Mouse (Mus musculus): ENCODE data around the gene Slc38a8. TPM values are rescaled to one million over a fixed set of nuclear protein-coding genes. Genes with fewer than 3 reads are reported as not detected.

Gene Slc38a8
- total and polyA plus RNA-seq, 3 experiments: 0.11 TPM; not detected in 2

DNA sequence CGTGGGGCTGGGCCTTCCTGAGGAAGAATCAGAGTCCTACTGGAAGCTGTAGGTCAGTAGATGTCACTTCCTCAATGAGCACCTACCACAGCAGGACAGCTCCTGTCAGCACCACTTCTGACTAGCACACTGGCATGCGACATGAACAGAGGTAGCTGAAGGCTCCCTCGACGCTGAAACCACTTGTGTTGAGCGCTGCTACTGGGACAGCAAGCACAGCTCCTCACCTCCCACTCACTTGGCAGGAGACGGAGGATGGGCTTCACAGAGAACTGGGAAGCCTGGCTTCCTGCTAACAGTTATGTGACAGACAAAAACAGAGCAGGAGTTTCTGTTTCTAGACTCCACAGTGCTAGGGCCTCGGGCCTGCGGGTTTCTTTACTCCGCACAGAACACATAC, 30.5 kb upstream of the Slc38a8 start:
- ATAC-seq (ENCODE audit: extremely low read depth, insufficient number of reproducible peaks, low FRiP score, poor library complexity, severe bottlenecking) (no peak), DNase-seq (ENCODE audit: low spot score) (no peak)
- no peaks in the 10 kb centered on the region for H3K9me3 ChIP-seq (replicated peaks)
- no peak overlapping the region for H3K4me3 ChIP-seq (ENCODE audit: low read depth, low read length)
- 0 out of 2 replicates have a peak, but pooled peaks cover 2% of the 10 kb centered on the region for H3K4me1 ChIP-seq (ENCODE audit: insufficient read depth, low read depth, low read length)
- no peak for TF ChIP-seq POLR2AphosphoS5 (IDR thresholded peaks at IDR 0.05; ENCODE audit: insufficient replicate concordance, low read depth, low read length)
- TF ChIP-seq CTCF (IDR thresholded peaks at IDR 0.05; ENCODE audit: low read depth, low read length): no peak
- TF ChIP-seq TAL1 (conservative IDR thresholded peaks at IDR 0.05; ENCODE audit: low read depth, low read length): no peak
- TF ChIP-seq GATA1 (IDR thresholded peaks at IDR 0.05; ENCODE audit: borderline replicate concordance, low read length): no peak
- TF ChIP-seq GATA2 (IDR thresholded peaks at IDR 0.05; ENCODE audit: borderline replicate concordance, low read depth, low read length): no peak
- no peaks in the 10 kb centered on the region for H3K27me3 ChIP-seq (ENCODE audit: insufficient read depth, low read length)
- peaks cover 99% of the 10 kb centered on the region for H3K36me3 ChIP-seq (replicated peaks)

DNA sequence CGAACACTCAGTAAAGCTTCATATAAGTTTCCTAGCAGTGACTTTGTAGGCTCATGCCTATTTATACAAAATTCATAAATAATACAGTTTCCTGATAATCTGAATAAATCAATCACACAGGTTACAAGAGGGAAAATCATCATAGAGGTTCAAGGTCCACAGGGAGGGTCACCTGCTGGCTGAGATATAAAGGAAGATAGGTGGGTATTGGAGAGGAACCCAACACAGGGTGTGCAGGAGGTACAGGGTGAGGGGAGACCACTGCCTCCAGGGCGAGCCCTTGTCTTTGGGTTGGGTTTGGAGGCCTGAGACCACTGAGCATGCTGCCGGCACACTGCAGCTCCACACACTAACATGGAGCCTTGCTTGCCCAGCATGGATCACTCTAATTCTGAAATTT, 29.9 kb upstream of the Slc38a8 start:
- Histone ChIP-seq H3K9me3 (replicated peaks) (no peaks in the 10 kb centered on the region), H3K27me3 (ENCODE audit: insufficient read depth, low read length) (no peaks in the 10 kb centered on the region), H3K36me3 (replicated peaks) (peaks cover 97% of the 10 kb centered on the region), H3K4me3 (ENCODE audit: low read depth, low read length) (no peak overlapping the region), H3K4me1 (ENCODE audit: insufficient read depth, low read depth, low read length) (0 out of 2 replicates have a peak, but pooled peaks cover 2% of the 10 kb centered on the region)
- TF ChIP-seq CTCF (IDR thresholded peaks at IDR 0.05; ENCODE audit: low read depth, low read length) (no peak), POLR2AphosphoS5 (IDR thresholded peaks at IDR 0.05; ENCODE audit: insufficient replicate concordance, low read depth, low read length) (no peak), GATA1 (IDR thresholded peaks at IDR 0.05; ENCODE audit: borderline replicate concordance, low read length) (no peak)
- DNase-seq (ENCODE audit: low spot score) (no peak), ATAC-seq (ENCODE audit: extremely low read depth, insufficient number of reproducible peaks, low FRiP score, poor library complexity, severe bottlenecking) (no peak)

DNA sequence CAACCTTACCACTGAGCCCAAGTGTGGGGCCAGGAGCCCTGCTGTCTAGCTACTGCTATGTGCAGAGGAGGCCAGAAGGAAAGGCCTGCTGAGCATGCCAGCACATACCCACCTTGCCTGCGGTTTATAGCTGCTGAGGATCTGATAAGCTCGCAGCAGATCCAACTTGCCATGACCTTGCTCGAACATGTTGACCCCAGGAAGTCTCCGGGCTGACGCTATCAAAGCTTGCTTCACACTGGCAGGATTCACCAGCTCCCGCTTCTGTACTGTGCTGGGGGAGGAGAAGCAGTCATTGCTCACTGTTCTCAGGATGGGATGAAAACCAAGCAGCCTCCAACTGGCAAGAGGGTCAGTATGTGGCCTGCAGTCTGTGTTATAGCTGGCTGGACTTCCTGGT, 29.4 kb upstream of the Slc38a8 start:
- ATAC-seq (ENCODE audit: extremely low read depth, insufficient number of reproducible peaks, low FRiP score, poor library complexity, severe bottlenecking): no peak
- H3K36me3 ChIP-seq (replicated peaks): peaks cover 93% of the 10 kb centered on the region
- H3K9me3 ChIP-seq (replicated peaks): no peaks in the 10 kb centered on the region
- DNase-seq (ENCODE audit: low spot score): no peak
- no peaks in the 10 kb centered on the region for H3K27me3 ChIP-seq (ENCODE audit: insufficient read depth, low read length)
- 0 out of 2 replicates have a peak, but pooled peaks cover 2% of the 10 kb centered on the region for H3K4me1 ChIP-seq (ENCODE audit: insufficient read depth, low read depth, low read length)
- H3K4me3 ChIP-seq (ENCODE audit: low read depth, low read length): no peak overlapping the region
- no peak for TF ChIP-seq GATA1 (IDR thresholded peaks at IDR 0.05; ENCODE audit: borderline replicate concordance, low read length)
- TF ChIP-seq TAL1 (conservative IDR thresholded peaks at IDR 0.05; ENCODE audit: low read depth, low read length): no peak
- no peak for TF ChIP-seq CTCF (IDR thresholded peaks at IDR 0.05; ENCODE audit: low read depth, low read length)
- TF ChIP-seq GATA2 (IDR thresholded peaks at IDR 0.05; ENCODE audit: borderline replicate concordance, low read depth, low read length): no peak
- TF ChIP-seq POLR2AphosphoS5 (IDR thresholded peaks at IDR 0.05; ENCODE audit: insufficient replicate concordance, low read depth, low read length): no peak

DNA sequence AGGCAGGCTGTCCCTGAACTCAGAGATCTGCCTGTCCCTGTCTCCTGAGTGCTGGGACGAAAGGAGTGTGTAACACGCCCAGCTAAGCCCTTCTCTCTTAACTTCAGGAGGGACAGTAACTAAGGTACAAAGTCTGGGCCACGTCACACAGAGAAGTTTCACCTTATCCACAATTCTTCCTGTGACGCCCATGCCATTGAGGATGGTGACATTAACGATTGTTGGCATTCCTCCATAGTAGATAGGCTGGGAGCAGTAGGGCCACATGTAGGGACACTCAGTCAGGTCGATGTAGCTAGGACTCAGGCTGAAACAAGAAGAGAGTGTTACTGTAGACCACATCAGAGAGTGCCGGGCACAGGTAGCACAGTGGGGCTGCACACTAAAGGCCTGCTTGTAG, 27.3 kb upstream of the Slc38a8 start:
- ATAC-seq (ENCODE audit: extremely low read depth, insufficient number of reproducible peaks, low FRiP score, poor library complexity, severe bottlenecking) (no peak), DNase-seq (ENCODE audit: low spot score) (no peak)
- Histone ChIP-seq H3K36me3 (replicated peaks) (peaks cover 93% of the 10 kb centered on the region), H3K4me3 (ENCODE audit: low read depth, low read length) (no peak overlapping the region), H3K27me3 (ENCODE audit: insufficient read depth, low read length) (no peaks in the 10 kb centered on the region), H3K4me1 (ENCODE audit: insufficient read depth, low read depth, low read length) (0 out of 2 replicates have a peak, but pooled peaks cover 2% of the 10 kb centered on the region), H3K9me3 (replicated peaks) (no peaks in the 10 kb centered on the region)
- TF ChIP-seq GATA2 (IDR thresholded peaks at IDR 0.05; ENCODE audit: borderline replicate concordance, low read depth, low read length) (no peak), CTCF (IDR thresholded peaks at IDR 0.05; ENCODE audit: low read depth, low read length) (no peak), POLR2AphosphoS5 (IDR thresholded peaks at IDR 0.05; ENCODE audit: insufficient replicate concordance, low read depth, low read length) (no peak), GATA1 (IDR thresholded peaks at IDR 0.05; ENCODE audit: borderline replicate concordance, low read length) (no peak), TAL1 (conservative IDR thresholded peaks at IDR 0.05; ENCODE audit: low read depth, low read length) (no peak)

DNA sequence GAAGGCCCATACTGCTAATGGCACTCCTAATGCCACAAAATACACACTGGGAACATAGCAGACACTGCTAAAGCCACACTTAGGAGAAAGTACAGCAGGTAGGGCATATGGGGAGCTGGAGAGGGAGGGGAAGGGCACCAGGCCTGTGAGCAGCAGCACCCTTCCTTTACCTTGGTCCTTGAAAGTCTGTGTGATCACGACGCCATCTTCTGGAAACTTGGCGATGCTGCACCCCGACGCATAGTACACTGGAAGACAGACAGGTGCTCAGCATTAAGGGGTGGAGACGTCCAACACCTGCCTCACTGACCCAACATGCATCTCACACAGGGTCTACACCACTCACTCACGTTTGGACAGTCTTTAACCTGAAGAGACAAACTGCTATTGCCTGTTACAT, 18.6 kb upstream of the Slc38a8 start:
- DNase-seq (ENCODE audit: low spot score): no peak
- peaks cover 16% of the 10 kb centered on the region for H3K4me1 ChIP-seq (ENCODE audit: insufficient read depth, low read depth, low read length)
- no peak overlapping the region for H3K4me3 ChIP-seq (ENCODE audit: low read depth, low read length)
- no peak for ATAC-seq (ENCODE audit: extremely low read depth, insufficient number of reproducible peaks, low FRiP score, poor library complexity, severe bottlenecking)
- H3K9me3 ChIP-seq (replicated peaks): no peaks in the 10 kb centered on the region
- TF ChIP-seq CTCF (IDR thresholded peaks at IDR 0.05; ENCODE audit: low read depth, low read length): 0 out of 2 replicates have a peak, but pooled peaks have one; percentile 9
- TF ChIP-seq TAL1 (conservative IDR thresholded peaks at IDR 0.05; ENCODE audit: low read depth, low read length): no peak
- H3K27me3 ChIP-seq (ENCODE audit: insufficient read depth, low read length): no peaks in the 10 kb centered on the region
- peaks cover 98% of the 10 kb centered on the region for H3K36me3 ChIP-seq (replicated peaks)

DNA sequence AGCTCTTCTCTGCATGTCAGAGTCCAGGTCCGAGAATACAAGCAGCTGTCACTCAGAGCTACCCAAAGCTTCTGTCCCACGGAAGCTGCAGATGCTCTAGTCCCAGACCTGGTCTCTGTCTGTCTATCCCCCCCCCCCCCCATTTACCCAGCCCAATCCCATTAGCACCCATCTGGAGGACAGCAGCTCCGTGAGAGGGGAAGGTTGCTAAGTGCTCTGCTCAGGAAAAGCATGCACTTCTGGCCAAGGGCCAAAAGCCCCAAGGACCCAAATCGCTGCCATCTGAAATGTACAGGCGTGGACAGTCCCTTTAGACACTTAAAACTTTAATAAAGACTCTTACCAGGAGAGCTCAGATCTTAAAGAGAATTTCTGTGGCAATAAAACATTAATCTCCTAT, 15.2 kb upstream of the Slc38a8 start:
- no peak for TF ChIP-seq TAL1 (conservative IDR thresholded peaks at IDR 0.05; ENCODE audit: low read depth, low read length)
- no peak for TF ChIP-seq POLR2AphosphoS5 (IDR thresholded peaks at IDR 0.05; ENCODE audit: insufficient replicate concordance, low read depth, low read length)
- no peak for TF ChIP-seq GATA1 (IDR thresholded peaks at IDR 0.05; ENCODE audit: borderline replicate concordance, low read length)
- no peak for TF ChIP-seq GATA2 (IDR thresholded peaks at IDR 0.05; ENCODE audit: borderline replicate concordance, low read depth, low read length)
- TF ChIP-seq CTCF (IDR thresholded peaks at IDR 0.05; ENCODE audit: low read depth, low read length): no peak
- no peak overlapping the region for H3K4me3 ChIP-seq (ENCODE audit: low read depth, low read length)
- H3K27me3 ChIP-seq (ENCODE audit: insufficient read depth, low read length): no peaks in the 10 kb centered on the region
- ATAC-seq (ENCODE audit: extremely low read depth, insufficient number of reproducible peaks, low FRiP score, poor library complexity, severe bottlenecking) (no peak), DNase-seq (ENCODE audit: low spot score) (no peak)
- H3K9me3 ChIP-seq (replicated peaks): no peaks in the 10 kb centered on the region
- H3K36me3 ChIP-seq (replicated peaks): peaks cover 99% of the 10 kb centered on the region
- peaks cover 28% of the 10 kb centered on the region for H3K4me1 ChIP-seq (ENCODE audit: insufficient read depth, low read depth, low read length)

DNA sequence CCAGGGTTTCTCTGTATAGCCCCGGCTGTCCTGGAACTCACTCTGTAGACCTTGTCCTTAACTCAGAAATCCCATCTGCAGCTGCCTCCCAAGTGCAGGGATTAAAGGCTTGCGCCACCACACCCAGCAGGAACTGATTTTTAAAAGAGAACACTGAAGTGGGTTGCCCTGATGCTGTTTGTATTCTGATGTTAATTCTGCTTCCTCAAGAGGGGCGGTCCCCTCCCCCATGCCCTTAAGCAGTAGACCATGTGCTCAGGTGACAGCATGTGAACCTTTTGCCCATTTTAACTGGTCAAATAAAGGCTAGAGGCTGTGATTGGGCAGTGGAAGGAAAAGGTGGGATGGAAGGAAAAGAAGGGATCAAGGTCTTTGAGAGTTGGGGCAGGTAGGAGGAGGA, 14.3 kb upstream of the Slc38a8 start:
- peaks cover 28% of the 10 kb centered on the region for H3K4me1 ChIP-seq (ENCODE audit: insufficient read depth, low read depth, low read length)
- peaks cover 99% of the 10 kb centered on the region for H3K36me3 ChIP-seq (replicated peaks)
- ATAC-seq (ENCODE audit: extremely low read depth, insufficient number of reproducible peaks, low FRiP score, poor library complexity, severe bottlenecking) (no peak), DNase-seq (ENCODE audit: low spot score) (no peak)
- TF ChIP-seq TAL1 (conservative IDR thresholded peaks at IDR 0.05; ENCODE audit: low read depth, low read length) (no peak), GATA1 (IDR thresholded peaks at IDR 0.05; ENCODE audit: borderline replicate concordance, low read length) (no peak), CTCF (IDR thresholded peaks at IDR 0.05; ENCODE audit: low read depth, low read length) (no peak), POLR2AphosphoS5 (IDR thresholded peaks at IDR 0.05; ENCODE audit: insufficient replicate concordance, low read depth, low read length) (no peak), GATA2 (IDR thresholded peaks at IDR 0.05; ENCODE audit: borderline replicate concordance, low read depth, low read length) (no peak)
- H3K9me3 ChIP-seq (replicated peaks): no peaks in the 10 kb centered on the region
- no peak overlapping the region for H3K4me3 ChIP-seq (ENCODE audit: low read depth, low read length)
- no peaks in the 10 kb centered on the region for H3K27me3 ChIP-seq (ENCODE audit: insufficient read depth, low read length)

Data from G1E (cell line).